ENCODE assay signal across 8 mouse cellular contexts in the genomic region with DNA sequence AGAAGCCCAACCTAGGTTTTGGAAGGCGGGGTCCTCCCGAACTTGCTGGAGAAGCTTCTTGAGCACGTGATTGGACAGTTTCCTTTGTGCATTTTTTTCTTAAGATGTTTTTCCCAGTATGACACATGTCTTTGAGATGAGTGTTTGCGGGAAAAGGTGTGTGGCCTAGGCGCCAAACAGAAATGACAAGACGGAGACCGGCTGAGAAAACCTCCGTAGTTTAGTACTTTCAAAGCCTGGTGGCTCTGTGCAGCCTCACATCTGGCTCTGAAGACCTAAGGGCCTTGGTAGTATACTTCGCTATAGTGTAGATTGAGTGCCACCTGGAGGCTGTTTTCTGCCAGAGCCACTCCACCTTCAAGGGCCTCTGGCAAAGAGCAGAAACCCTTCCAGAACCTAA. TPM values are rescaled to one million over a fixed set of nuclear protein-coding genes. Genes with fewer than 3 reads are reported as not detected.
A peak's percentile ranks its signal among the peaks of the same experiment; 100 is the strongest.
DNase-seq lines count a peak whose midpoint lies in the region; ATAC-seq and TF ChIP-seq lines count a peak whose summit lies in the region.

No protein-coding gene starts in this region.

- no peak overlapping the region for H3K9ac ChIP-seq in CH12.LX (ENCODE audit: insufficient read depth, low read depth)
- H3K9ac ChIP-seq in heart, embryonic 14.5 days (ENCODE audit: low read length): no peak overlapping the region
- no peak overlapping the region for H3K9ac ChIP-seq in kidney, postnatal 0 days (ENCODE audit: low read depth, low read length)
- H3K9ac ChIP-seq in lung, embryonic 14.5 days: peak overlapping the region; percentile 29; the same call in 1 of the 2 replicates

- dilution Hi-C loops in CH12.LX (cut with MboI; ENCODE audit: extremely low pct_ligation_motif_present, extremely low pct_unique_long_range_greater_than_20kb, low sequenced_read_pairs): no loop called here

- no peaks in the 10 kb centered on the region for H3K9me3 ChIP-seq in CH12.LX (replicated peaks; ENCODE audit: low read length)
- H3K9me3 ChIP-seq in heart, embryonic 14.5 days (ENCODE audit: control insufficient read depth, low read length): no peaks in the 10 kb centered on the region
- no peaks in the 10 kb centered on the region for H3K9me3 ChIP-seq in kidney, postnatal 0 days (replicated peaks; ENCODE audit: low read length)
- no peaks in the 10 kb centered on the region for H3K9me3 ChIP-seq in lung, embryonic 14.5 days (ENCODE audit: low read depth, low read length)

- no peak for TF ChIP-seq POLR2A in CH12.LX (IDR thresholded peaks at IDR 0.05; ENCODE audit: low read depth, low read length)

- ATAC-seq in erythroid progenitor cell, adult 5-6 weeks (replicated peaks; ENCODE audit: low FRiP score, poor library complexity, severe bottlenecking): 0 out of 2 replicates have a peak, but pooled peaks have one; percentile 23
- ATAC-seq in heart, embryonic 14.5 days (ENCODE audit: insufficient number of reproducible peaks, insufficient read depth, low FRiP score, low read depth): peak; percentile 18; the same call in 1 of the 2 replicates
- no peak for ATAC-seq in kidney, postnatal 0 days (replicated peaks; ENCODE audit: low FRiP score, low read depth)
- peak; percentile 22; the same call in 1 of the 2 replicates for ATAC-seq in lung, embryonic 14.5 days (ENCODE audit: insufficient read depth)
- ATAC-seq in neutrophil, adult 5-6 weeks (ENCODE audit: extremely low read depth, insufficient number of reproducible peaks, low FRiP score, poor library complexity, severe bottlenecking): peak; percentile 70

- peak; percentile 41 to 97 for TF ChIP-seq CTCF in CH12.LX (conservative IDR thresholded peaks at IDR 0.05 in 1 of 2, IDR thresholded peaks at IDR 0.05 in 1 of 2; ENCODE audit: low read depth in 2 of 2, low read length in 2 of 2)
- TF ChIP-seq CTCF in kidney, postnatal 0 days (IDR thresholded peaks at IDR 0.05; ENCODE audit: low read depth): peak; percentile 79
- peak; percentile 68 for TF ChIP-seq CTCF in lung, embryonic 14.5 days (IDR thresholded peaks at IDR 0.05; ENCODE audit: low read depth)

- no peak overlapping the region for H3K27ac ChIP-seq in CH12.LX (ENCODE audit: insufficient read depth, low read depth)
- no peak overlapping the region for H3K27ac ChIP-seq in heart, embryonic 14.5 days (replicated peaks in 1 of 2; ENCODE audit: control insufficient read depth in 1 of 2, insufficient read depth in 1 of 2, low read depth in 2 of 2, low read length in 2 of 2)
- H3K27ac ChIP-seq in kidney, postnatal 0 days: no peak overlapping the region
- no peak overlapping the region for H3K27ac ChIP-seq in lung, embryonic 14.5 days (ENCODE audit: low read depth)

- peak; percentile 98 for TF ChIP-seq RAD21 in CH12.LX (IDR thresholded peaks at IDR 0.05; ENCODE audit: low read depth, low read length)

- H3K79me2 ChIP-seq in CH12.LX (replicated peaks; ENCODE audit: control insufficient read depth, extremely low read depth, insufficient read depth, poor library complexity, severe bottlenecking): peaks cover 12% of the 10 kb centered on the region

- DNase-seq in CH12.LX (ENCODE audit: extremely low read depth): peak; percentile 85
- peak; percentile 67 for DNase-seq in adrenal gland, postnatal 25 days
- peak; percentile 92 for DNase-seq in kidney, postnatal 0 days (ENCODE audit: low spot score)
- peak; percentile 92 for DNase-seq in lung, embryonic 14.5 days
- DNase-seq in thymus, postnatal 0 days (ENCODE audit: low spot score): peak; percentile 86

- no peaks in the 10 kb centered on the region for H3K36me3 ChIP-seq in CH12.LX (replicated peaks in 1 of 2; ENCODE audit: control insufficient read depth in 1 of 2, insufficient read depth in 1 of 2, low read length in 1 of 2)
- no peaks in the 10 kb centered on the region for H3K36me3 ChIP-seq in heart, embryonic 14.5 days (ENCODE audit: control insufficient read depth, insufficient read depth, low read length)
- no peaks in the 10 kb centered on the region for H3K36me3 ChIP-seq in kidney, postnatal 0 days (ENCODE audit: insufficient read depth, low read length)
- H3K36me3 ChIP-seq in lung, embryonic 14.5 days (ENCODE audit: insufficient read depth): no peaks in the 10 kb centered on the region

- in situ Hi-C loops in CH12.LX (cut with MboI; ENCODE audit: low pct_ligation_motif_present, low pct_unique_long_range_greater_than_20kb, low sequenced_read_pairs): loop anchor here (5.0 kb wide), 1 partner anchor 34 kb away; a partner anchor contains a TSS

- TF ChIP-seq EP300 in CH12.LX (IDR thresholded peaks at IDR 0.05; ENCODE audit: low read length): no peak

- H3K4me3 ChIP-seq in CH12.LX (replicated peaks in 1 of 3; ENCODE audit: low read depth in 2 of 3, low read length in 2 of 3, poor library complexity in 1 of 3): peak overlapping the region in 1 of 3 experiments; percentile 19
- H3K4me3 ChIP-seq in heart, embryonic 14.5 days (ENCODE audit: control insufficient read depth in 1 of 2, insufficient read depth in 1 of 2, low read depth in 1 of 2, low read length in 2 of 2): peak overlapping the region; percentile 12 to 28; a peak in 2 of 4 replicates
- H3K4me3 ChIP-seq in kidney, postnatal 0 days (replicated peaks; ENCODE audit: low read depth, low read length): 0 out of 2 replicates have a peak overlapping the region, but pooled peaks have one; percentile 21
- peak overlapping the region; percentile 23 for H3K4me3 ChIP-seq in lung, embryonic 14.5 days (ENCODE audit: low read depth, low read length)

- peak overlapping the region; percentile 79 for H3K4me2 ChIP-seq in CH12.LX (ENCODE audit: insufficient read depth, low read depth, poor library complexity, severe bottlenecking)
- H3K4me2 ChIP-seq in heart, embryonic 14.5 days (ENCODE audit: low read length): peak overlapping the region; percentile 50
- H3K4me2 ChIP-seq in kidney, postnatal 0 days (ENCODE audit: low read length): peak overlapping the region; percentile 50
- peak overlapping the region; percentile 58 for H3K4me2 ChIP-seq in lung, embryonic 14.5 days

- 3% methylated on average over 9 of the region's 9 CpGs for WGBS in heart, embryonic 14.5 days
- 2% methylated on average over 9 of the region's 9 CpGs for WGBS in kidney, postnatal 0 days
- 3% methylated on average over 9 of the region's 9 CpGs for WGBS in lung, embryonic 14.5 days

- H3K4me1 ChIP-seq in CH12.LX (ENCODE audit: control insufficient read depth in 1 of 2, insufficient read depth in 2 of 2): peaks cover 3 to 23% of the 10 kb centered on the region in 2 experiments; a peak in 3 of 4 replicates
- H3K4me1 ChIP-seq in heart, embryonic 14.5 days (ENCODE audit: control insufficient read depth in 2 of 2, insufficient read depth in 2 of 2, low read length in 2 of 2): peaks cover 0 to 16% of the 10 kb centered on the region in 2 experiments; a peak in 2 of 4 replicates
- peaks cover 11% of the 10 kb centered on the region; the same call in 1 of the 2 replicates for H3K4me1 ChIP-seq in kidney, postnatal 0 days (replicated peaks; ENCODE audit: insufficient read depth, low read length)
- no peaks in the 10 kb centered on the region for H3K4me1 ChIP-seq in lung, embryonic 14.5 days (ENCODE audit: insufficient read depth)

- H3K27me3 ChIP-seq in CH12.LX (replicated peaks): peaks cover 8% of the 10 kb centered on the region
- no peaks in the 10 kb centered on the region for H3K27me3 ChIP-seq in heart, embryonic 14.5 days (ENCODE audit: control insufficient read depth, insufficient read depth, low read length)
- H3K27me3 ChIP-seq in kidney, postnatal 0 days (ENCODE audit: insufficient read depth, low read length): no peaks in the 10 kb centered on the region
- H3K27me3 ChIP-seq in lung, embryonic 14.5 days (ENCODE audit: insufficient read depth, low read length): no peaks in the 10 kb centered on the region

RNA-seq across cellular contexts. Expression of a gene that starts 3.0 kb away (rescaled TPM):
- 31.8 and 36.8 TPM in 2 replicates for total RNA-seq in CH12.LX (2012; rRNA removed)
- total RNA-seq in CH12.LX (2014; rRNA removed): 41.4 and 49.1 TPM in 2 replicates
- polyA plus RNA-seq in CH12.LX (2012; ENCODE audit: insufficient read length, low read depth): 34.0 and 36.1 TPM in 2 replicates
- total RNA-seq in adrenal gland, postnatal 25 days (2021): 82.0 and 85.8 TPM in 2 replicates
- 42.5 and 59.5 TPM in 2 replicates for total RNA-seq in erythroid progenitor cell, adult 5-6 weeks (2015; ENCODE audit: low replicate concordance)
- 32.9 and 39.7 TPM in 2 replicates for total RNA-seq in erythroid progenitor cell, adult 5-6 weeks (2017; ENCODE audit: low replicate concordance)
- polyA plus RNA-seq in heart, embryonic 14.5 days (2014; fragmentation: Nextera tagmentation; extraction: Ambion mirVana): 133 and 140 TPM in 2 replicates
- 119 and 122 TPM in 2 replicates for polyA plus RNA-seq in kidney, postnatal 0 days (2015; fragmentation: Nextera tagmentation; extraction: Ambion mirVana)
- 208 and 219 TPM in 2 replicates for polyA plus RNA-seq in lung, embryonic 14.5 days (2014; fragmentation: Nextera tagmentation; extraction: Ambion mirVana)
- total RNA-seq in neutrophil, adult 5-6 weeks (2017): 146 and 162 TPM in 2 replicates
- polyA plus RNA-seq in thymus, postnatal 0 days (2015; fragmentation: Nextera tagmentation; extraction: Ambion mirVana): 170 and 184 TPM in 2 replicates

RNA-seq across cellular contexts. Expression of a gene that starts 4.0 kb away (rescaled TPM):
- total RNA-seq in CH12.LX (2012; rRNA removed) (12.8 and 14.1 TPM in 2 replicates), CH12.LX (2014; rRNA removed) (10.7 and 12.9 TPM in 2 replicates)
- polyA plus RNA-seq in CH12.LX (2012; ENCODE audit: insufficient read length, low read depth): 8.7 TPM in 2 replicates
- total RNA-seq in adrenal gland, postnatal 25 days (2021): 208 and 254 TPM in 2 replicates
- total RNA-seq in erythroid progenitor cell, adult 5-6 weeks (2015; ENCODE audit: low replicate concordance): 10.9 and 15.1 TPM in 2 replicates
- 8.0 and 8.5 TPM in 2 replicates for total RNA-seq in erythroid progenitor cell, adult 5-6 weeks (2017; ENCODE audit: low replicate concordance)
- polyA plus RNA-seq in heart, embryonic 14.5 days (2014; fragmentation: Nextera tagmentation; extraction: Ambion mirVana): 59.2 and 66.6 TPM in 2 replicates
- 110 and 111 TPM in 2 replicates for polyA plus RNA-seq in kidney, postnatal 0 days (2015; fragmentation: Nextera tagmentation; extraction: Ambion mirVana)
- 83.5 and 88.1 TPM in 2 replicates for polyA plus RNA-seq in lung, embryonic 14.5 days (2014; fragmentation: Nextera tagmentation; extraction: Ambion mirVana)
- 14.5 and 15.2 TPM in 2 replicates for total RNA-seq in neutrophil, adult 5-6 weeks (2017)
- polyA plus RNA-seq in thymus, postnatal 0 days (2015; fragmentation: Nextera tagmentation; extraction: Ambion mirVana): 28.8 and 32.8 TPM in 2 replicates

RNA-seq across cellular contexts. Expression of a gene that starts 25.5 kb away (rescaled TPM):
- total RNA-seq in CH12.LX (2012; rRNA removed): not detected in 2 replicates
- total RNA-seq in CH12.LX (2014; rRNA removed): not detected in 2 replicates
- not detected in 2 replicates for polyA plus RNA-seq in CH12.LX (2012; ENCODE audit: insufficient read length, low read depth)
- total RNA-seq in adrenal gland, postnatal 25 days (2021): not detected in 2 replicates
- 2.5 TPM in 1 of 2 replicates, not detected in the other for total RNA-seq in erythroid progenitor cell, adult 5-6 weeks (2015; ENCODE audit: low replicate concordance)
- not detected in 2 replicates for total RNA-seq in erythroid progenitor cell, adult 5-6 weeks (2017; ENCODE audit: low replicate concordance)
- polyA plus RNA-seq in heart, embryonic 14.5 days (2014; fragmentation: Nextera tagmentation; extraction: Ambion mirVana): not detected in 2 replicates
- polyA plus RNA-seq in kidney, postnatal 0 days (2015; fragmentation: Nextera tagmentation; extraction: Ambion mirVana): not detected in 2 replicates
- polyA plus RNA-seq in lung, embryonic 14.5 days (2014; fragmentation: Nextera tagmentation; extraction: Ambion mirVana): 0.72 TPM in 1 of 2 replicates, not detected in the other
- total RNA-seq in neutrophil, adult 5-6 weeks (2017): 1.2 TPM in 1 of 2 replicates, not detected in the other
- 0.25 and 0.31 TPM in 2 replicates for polyA plus RNA-seq in thymus, postnatal 0 days (2015; fragmentation: Nextera tagmentation; extraction: Ambion mirVana)

RNA-seq across cellular contexts. Expression of a gene that starts 29.9 kb away (rescaled TPM):
- total RNA-seq in CH12.LX (2012; rRNA removed) (462 and 546 TPM in 2 replicates), CH12.LX (2014; rRNA removed) (137 and 146 TPM in 2 replicates)
- 408 and 446 TPM in 2 replicates for polyA plus RNA-seq in CH12.LX (2012; ENCODE audit: insufficient read length, low read depth)
- 378 and 463 TPM in 2 replicates for total RNA-seq in adrenal gland, postnatal 25 days (2021)
- total RNA-seq in erythroid progenitor cell, adult 5-6 weeks (2015; ENCODE audit: low replicate concordance): 215 and 223 TPM in 2 replicates
- total RNA-seq in erythroid progenitor cell, adult 5-6 weeks (2017; ENCODE audit: low replicate concordance): 5.6 and 62.1 TPM in 2 replicates
- 330 and 384 TPM in 2 replicates for polyA plus RNA-seq in heart, embryonic 14.5 days (2014; fragmentation: Nextera tagmentation; extraction: Ambion mirVana)
- polyA plus RNA-seq in kidney, postnatal 0 days (2015; fragmentation: Nextera tagmentation; extraction: Ambion mirVana): 490 and 543 TPM in 2 replicates
- polyA plus RNA-seq in lung, embryonic 14.5 days (2014; fragmentation: Nextera tagmentation; extraction: Ambion mirVana): 723 and 735 TPM in 2 replicates
- total RNA-seq in neutrophil, adult 5-6 weeks (2017): 30.7 and 39.0 TPM in 2 replicates
- polyA plus RNA-seq in thymus, postnatal 0 days (2015; fragmentation: Nextera tagmentation; extraction: Ambion mirVana): 649 and 709 TPM in 2 replicates

RNA-seq across cellular contexts. Expression of a gene that starts 35.5 kb away (rescaled TPM):
- 152 and 200 TPM in 2 replicates for total RNA-seq in CH12.LX (2012; rRNA removed)
- total RNA-seq in CH12.LX (2014; rRNA removed): 339 and 378 TPM in 2 replicates
- 160 and 179 TPM in 2 replicates for polyA plus RNA-seq in CH12.LX (2012; ENCODE audit: insufficient read length, low read depth)
- total RNA-seq in adrenal gland, postnatal 25 days (2021): 114 and 132 TPM in 2 replicates
- total RNA-seq in erythroid progenitor cell, adult 5-6 weeks (2015; ENCODE audit: low replicate concordance): 2.9 and 3.4 TPM in 2 replicates
- 0.68 and 6.3 TPM in 2 replicates for total RNA-seq in erythroid progenitor cell, adult 5-6 weeks (2017; ENCODE audit: low replicate concordance)
- 91.6 and 91.9 TPM in 2 replicates for polyA plus RNA-seq in heart, embryonic 14.5 days (2014; fragmentation: Nextera tagmentation; extraction: Ambion mirVana)
- 100 and 110 TPM in 2 replicates for polyA plus RNA-seq in kidney, postnatal 0 days (2015; fragmentation: Nextera tagmentation; extraction: Ambion mirVana)
- 129 and 130 TPM in 2 replicates for polyA plus RNA-seq in lung, embryonic 14.5 days (2014; fragmentation: Nextera tagmentation; extraction: Ambion mirVana)
- 15.3 and 23.0 TPM in 2 replicates for total RNA-seq in neutrophil, adult 5-6 weeks (2017)
- 77.1 and 83.0 TPM in 2 replicates for polyA plus RNA-seq in thymus, postnatal 0 days (2015; fragmentation: Nextera tagmentation; extraction: Ambion mirVana)
